Mouse (Mus musculus) olfactory bulb, adult 2 months (tissue): Measurements from ENCODE around the gene Syncrip. TPM values are rescaled to one million over a fixed set of nuclear protein-coding genes. Genes with fewer than 3 reads are reported as not detected.
A peak's percentile ranks its signal among the peaks of the same experiment; 100 is the strongest.
"Not testable (repeated sequence)": the region's sequence is repeated elsewhere in the genome, so short reads cannot be mapped to it uniquely, and the experiment has no call there.

Source experiments
- H3K27ac ChIP-seq: fragments of 200-500 bp; 2 replicates; pipeline ENCODE4 v1.5.1; 2012; ENCODE audit warnings: low read depth, low read length; ENCODE audit not compliant: insufficient read depth
- H3K4me1 ChIP-seq: fragments of 200-500 bp; 2 replicates; pipeline ENCODE4 v1.6.1; 2012; ENCODE audit warnings: low read length; ENCODE audit not compliant: control insufficient read depth, insufficient read depth
- H3K4me3 ChIP-seq: fragments of 200-500 bp; 2 replicates; pipeline ENCODE4 v1.5.1; 2012; ENCODE audit warnings: mild to moderate bottlenecking, low read depth, low read length, moderate library complexity; ENCODE audit not compliant: insufficient read depth
- CTCF ChIP-seq: fragments of 200-500 bp; IDR thresholded peaks from 2 replicates; pipeline ENCODE4 v1.5.1; 2012; ENCODE audit warnings: low read depth, mild to moderate bottlenecking, low read length, moderate library complexity; ENCODE audit not compliant: insufficient read depth
- POLR2A ChIP-seq: fragments of 200-500 bp; IDR thresholded peaks from 2 replicates; pipeline ENCODE4 v1.6.1; 2012; ENCODE audit warnings: mild to moderate bottlenecking, low read depth, low read length, moderate library complexity; ENCODE audit not compliant: insufficient read depth
- WGBS: fragments of 180-500 bp; shearing (Covaris S2); methylation state at CpG from one replicate; pipeline ENCODE4 v1.1.7; 2018; 5-methylcytosine and 5-hydroxymethylcytosine counted together
- polyA plus RNA-seq: library from polyadenylated mRNA; stranded (reverse); fragments of >200 nt; gene quantifications from 2 replicates; pipeline ENCODE4 v1.2.4, GENCODE M21; 2012; ENCODE audit warnings: low replicate concordance; ENCODE audit not compliant: missing spikeins, insufficient read depth, insufficient read length

Syncrip gene
- 280 TPM in 1 of 2 replicates, not detected in the other for polyA plus RNA-seq

DNA sequence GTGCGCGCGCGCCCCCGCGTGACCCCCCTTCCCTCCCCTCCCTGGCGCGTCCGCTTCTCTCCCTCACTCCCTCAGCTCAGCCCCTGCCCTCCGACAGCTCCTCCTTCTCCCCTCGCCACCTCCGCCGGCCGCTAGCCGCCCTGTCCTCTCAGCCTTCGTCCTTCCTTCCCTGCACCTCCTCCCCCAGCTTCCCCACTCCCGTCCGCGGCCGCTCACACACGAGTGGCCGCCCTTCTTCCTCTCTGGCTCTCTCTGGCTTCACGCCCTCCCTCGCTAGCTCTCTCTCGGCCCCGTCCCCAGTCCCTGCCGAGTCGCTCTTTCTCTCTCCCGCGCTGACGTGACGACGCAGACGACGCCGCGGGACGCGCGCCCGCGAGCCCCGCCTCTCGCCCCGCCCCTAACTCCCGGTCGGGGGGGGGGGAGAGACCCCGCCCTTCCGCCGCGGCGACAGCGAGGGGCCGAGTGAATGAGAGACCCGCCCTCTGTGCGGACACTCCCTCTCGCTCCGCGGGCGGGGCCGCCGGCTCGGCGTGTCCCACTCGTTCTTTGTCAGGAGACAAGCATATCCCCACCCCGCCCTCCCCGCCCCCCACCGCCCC lies at the start of gene Syncrip:
Syncrip (minus strand) TSS at position 345 of the 599 bp plus-strand sequence.
- H3K27ac ChIP-seq, result peak within 1 kb of the TSS; percentile 97
- TF ChIP-seq POLR2A, result peak; percentile 77; the same call in 1 of the 2 replicates
- H3K4me1 ChIP-seq, result not testable (repeated sequence)
- WGBS, result under 1% methylated on average over 53 of the region's 68 CpGs
- peak within 1 kb of the TSS; percentile 81 for H3K4me3 ChIP-seq

DNA sequence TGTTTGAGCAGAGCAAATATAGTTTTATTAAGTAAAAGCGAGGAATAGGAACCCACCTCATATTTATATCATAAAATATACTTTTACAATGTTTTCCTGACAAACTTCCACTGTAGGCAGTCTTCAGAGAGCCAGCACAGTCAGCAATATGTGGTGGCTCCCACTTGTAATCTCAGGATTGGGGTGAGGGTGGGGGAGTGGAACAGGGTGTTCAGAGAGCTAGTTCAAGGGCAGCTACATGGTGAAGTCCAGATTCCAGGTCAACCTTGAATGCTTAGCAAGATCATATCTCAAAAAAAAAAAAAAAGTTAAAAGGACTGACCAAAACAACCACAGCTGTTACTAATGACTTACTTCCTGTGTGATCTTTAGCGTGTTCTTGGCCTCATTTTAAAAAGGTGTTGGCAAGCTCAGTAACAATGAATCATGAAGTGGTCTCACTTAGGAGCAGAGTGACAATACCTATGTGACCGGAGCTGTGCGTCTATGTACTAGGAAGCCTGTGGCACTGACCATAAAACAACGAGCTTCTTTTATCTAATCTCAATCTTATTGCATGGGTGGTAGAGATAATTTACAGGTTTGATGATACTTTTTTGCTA lies 47.7 kb upstream of the Syncrip start:
- WGBS, result 84% methylated on average over 5 of the region's 5 CpGs
- Histone ChIP-seq H3K27ac (no peak overlapping the region), H3K4me3 (no peak overlapping the region), H3K4me1 (no peaks in the 10 kb centered on the region)
- TF ChIP-seq POLR2A (no peak), CTCF (no peak)

DNA sequence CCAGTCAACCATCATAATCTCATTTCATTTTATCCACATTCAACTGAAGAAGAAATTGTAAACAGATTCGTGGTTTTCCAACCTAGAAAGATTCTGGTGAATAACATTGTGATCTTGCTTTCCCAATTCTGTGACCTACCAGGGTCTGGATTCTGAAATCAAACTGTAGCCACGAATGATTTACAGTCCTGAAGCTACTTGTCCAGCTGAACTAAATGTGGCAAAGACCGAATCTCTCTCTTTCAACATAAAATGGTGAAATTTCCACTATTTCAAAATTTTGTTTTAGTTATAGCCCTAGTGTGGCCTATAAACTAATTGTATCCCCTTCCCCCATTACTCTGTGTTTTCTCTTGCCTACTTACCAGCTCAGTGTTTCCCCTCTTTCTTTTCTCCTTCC lies 47.2 kb upstream of the Syncrip start:
- TF ChIP-seq CTCF (no peak), POLR2A (no peak)
- no peaks in the 10 kb centered on the region for H3K4me1 ChIP-seq
- H3K27ac ChIP-seq, result no peak overlapping the region
- no peak overlapping the region for H3K4me3 ChIP-seq
- 84% methylated on average over 3 of the region's 3 CpGs for WGBS

DNA sequence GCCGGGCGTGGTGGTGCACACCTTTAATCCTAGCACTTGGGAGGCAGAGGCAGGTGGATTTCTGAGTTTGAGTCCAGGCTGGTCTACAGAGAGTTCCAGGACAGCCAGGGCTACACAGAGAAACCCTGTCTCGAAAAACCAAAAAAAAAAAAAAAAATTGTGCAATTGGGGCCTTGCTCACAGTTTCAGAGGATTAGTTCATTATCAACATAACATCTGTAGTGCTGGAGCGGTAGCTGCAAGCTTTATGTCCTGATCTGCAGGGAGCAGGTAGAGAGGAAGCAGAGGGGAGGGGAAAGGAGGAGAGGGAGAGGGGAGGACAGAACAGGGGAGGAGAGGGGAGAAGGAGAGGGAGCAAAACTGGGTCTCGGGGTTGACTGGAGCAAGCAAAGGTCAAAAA lies 46.4 kb upstream of the Syncrip start:
- no peaks in the 10 kb centered on the region for H3K4me1 ChIP-seq
- 85% methylated on average over 5 of the region's 5 CpGs for WGBS
- TF ChIP-seq POLR2A, result no peak
- TF ChIP-seq CTCF, result no peak
- H3K27ac ChIP-seq, result no peak overlapping the region
- no peak overlapping the region for H3K4me3 ChIP-seq

DNA sequence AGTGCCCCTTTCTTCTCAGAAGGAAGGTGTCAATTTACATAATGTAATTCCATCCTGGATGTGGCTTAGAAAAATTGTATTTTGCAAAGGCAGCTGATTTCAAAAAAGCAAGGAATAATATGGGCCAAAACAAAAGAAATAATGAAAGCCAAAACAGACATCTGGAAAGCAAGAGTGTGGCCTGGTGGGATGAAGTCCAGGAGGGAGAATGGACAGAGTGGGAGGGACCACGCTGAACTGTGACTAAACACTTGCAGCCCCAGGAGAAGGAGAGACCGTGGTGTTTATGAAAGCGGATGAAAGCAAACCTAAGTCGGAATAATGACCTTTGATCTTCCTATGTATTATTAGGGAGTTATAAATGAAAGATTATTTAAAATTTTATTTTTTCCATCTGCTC lies 45.6 kb upstream of the Syncrip start:
- 87% methylated on average over 4 of the region's 4 CpGs for WGBS
- Histone ChIP-seq H3K27ac (no peak overlapping the region), H3K4me1 (peaks cover 3% of the 10 kb centered on the region; the same call in 1 of the 2 replicates), H3K4me3 (no peak overlapping the region)
- TF ChIP-seq CTCF, result no peak
- TF ChIP-seq POLR2A, result no peak

DNA sequence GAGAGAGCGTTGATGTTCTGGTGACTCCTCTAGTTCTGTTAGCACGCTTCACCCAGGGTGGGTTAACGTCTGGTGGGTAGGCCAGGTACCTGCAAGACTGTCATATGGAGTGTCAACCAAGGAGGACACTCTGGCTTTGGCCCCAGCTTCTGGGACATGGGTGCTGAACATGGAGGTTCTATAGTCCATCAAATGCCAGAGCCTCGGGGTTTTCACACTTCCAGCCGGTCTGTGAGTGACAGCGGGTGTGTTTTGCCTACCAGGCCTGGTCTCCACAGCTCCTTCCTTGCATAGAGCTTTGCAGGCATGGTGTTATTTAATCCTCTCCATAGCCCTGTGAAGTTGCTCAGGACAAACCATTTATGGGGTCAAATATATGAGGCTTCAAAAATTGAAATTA lies 43.0 kb upstream of the Syncrip start:
- no peak for TF ChIP-seq CTCF
- no peak for TF ChIP-seq POLR2A
- no peak overlapping the region for H3K27ac ChIP-seq
- WGBS, result 95% methylated on average over 6 of the region's 6 CpGs
- no peak overlapping the region for H3K4me3 ChIP-seq
- H3K4me1 ChIP-seq, result peaks cover 3% of the 10 kb centered on the region; the same call in 1 of the 2 replicates

DNA sequence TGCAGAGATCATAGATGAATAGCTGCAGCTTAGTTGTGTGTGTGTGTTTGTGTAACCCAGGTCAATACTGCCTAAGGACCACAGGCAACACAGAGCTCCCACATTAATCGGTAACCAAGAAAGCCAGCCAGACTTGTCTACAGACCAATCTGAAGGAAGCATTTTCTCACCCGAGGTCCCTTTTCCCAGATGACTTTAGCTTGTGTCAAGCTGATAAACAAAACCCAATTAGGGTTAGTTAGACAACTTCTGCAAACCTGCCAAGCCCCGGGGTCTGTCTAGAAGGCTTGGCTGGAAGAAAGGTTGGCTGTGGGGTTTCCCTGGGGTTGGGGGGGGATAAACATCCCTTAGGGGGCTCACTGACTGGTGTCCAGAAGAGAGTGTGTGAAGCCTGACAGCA lies 42.4 kb upstream of the Syncrip start:
- H3K4me1 ChIP-seq, result peaks cover 3% of the 10 kb centered on the region; the same call in 1 of the 2 replicates
- WGBS, result 69% methylated on average over 3 of the region's 3 CpGs
- TF ChIP-seq POLR2A, result no peak
- TF ChIP-seq CTCF, result no peak
- H3K4me3 ChIP-seq, result no peak overlapping the region
- H3K27ac ChIP-seq, result no peak overlapping the region

DNA sequence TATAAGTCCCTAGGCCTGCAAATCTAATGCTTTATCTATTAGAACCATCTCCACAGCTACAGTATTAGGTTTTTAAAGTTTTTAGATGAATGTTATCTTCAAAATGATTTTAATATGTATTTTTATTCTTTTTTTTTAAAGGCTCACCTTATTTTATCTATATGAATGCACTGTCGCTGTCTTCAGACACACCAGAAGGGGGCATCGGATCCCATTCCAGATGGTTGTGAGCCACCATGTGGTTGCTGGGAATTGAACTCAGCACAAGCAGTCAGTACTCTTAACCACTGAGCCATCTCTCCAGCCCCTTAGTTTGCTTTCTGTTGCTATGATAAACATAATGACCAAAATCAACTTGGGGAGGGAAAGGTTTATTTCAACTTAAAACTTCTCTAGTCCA lies 42.0 kb upstream of the Syncrip start:
- no peak for TF ChIP-seq CTCF
- TF ChIP-seq POLR2A, result no peak
- 96% methylated on average over 2 of the region's 2 CpGs for WGBS
- no peak overlapping the region for H3K27ac ChIP-seq

DNA sequence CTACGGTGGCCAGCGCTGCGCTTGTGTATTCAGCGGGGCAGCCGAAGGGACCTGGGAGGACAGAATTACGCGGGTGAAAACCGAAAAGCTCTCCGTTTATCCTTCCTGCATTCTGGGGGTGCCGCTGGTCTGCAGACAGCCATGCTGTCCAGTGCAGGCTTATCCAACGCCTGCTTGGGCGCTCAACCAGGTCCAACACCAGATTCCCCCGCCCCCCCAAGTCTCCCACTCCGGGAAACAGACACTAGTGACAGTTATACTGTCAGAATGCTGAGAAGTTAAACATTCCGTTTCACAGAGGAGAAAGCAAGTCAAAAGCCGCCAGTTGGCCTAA lies 40.9 kb upstream of the Syncrip start:
- 4% methylated on average over 16 of the region's 16 CpGs for WGBS
- TF ChIP-seq POLR2A (no peak), CTCF (no peak)
- Histone ChIP-seq H3K4me3 (peak overlapping the region; percentile 55), H3K27ac (no peak overlapping the region), H3K4me1 (peaks cover 3% of the 10 kb centered on the region; the same call in 1 of the 2 replicates)

More for the DNA sequence above, 42.0 kb upstream of the Syncrip start:
- Histone ChIP-seq H3K4me3 (no peak overlapping the region), H3K4me1 (peaks cover 3% of the 10 kb centered on the region; the same call in 1 of the 2 replicates)

DNA sequence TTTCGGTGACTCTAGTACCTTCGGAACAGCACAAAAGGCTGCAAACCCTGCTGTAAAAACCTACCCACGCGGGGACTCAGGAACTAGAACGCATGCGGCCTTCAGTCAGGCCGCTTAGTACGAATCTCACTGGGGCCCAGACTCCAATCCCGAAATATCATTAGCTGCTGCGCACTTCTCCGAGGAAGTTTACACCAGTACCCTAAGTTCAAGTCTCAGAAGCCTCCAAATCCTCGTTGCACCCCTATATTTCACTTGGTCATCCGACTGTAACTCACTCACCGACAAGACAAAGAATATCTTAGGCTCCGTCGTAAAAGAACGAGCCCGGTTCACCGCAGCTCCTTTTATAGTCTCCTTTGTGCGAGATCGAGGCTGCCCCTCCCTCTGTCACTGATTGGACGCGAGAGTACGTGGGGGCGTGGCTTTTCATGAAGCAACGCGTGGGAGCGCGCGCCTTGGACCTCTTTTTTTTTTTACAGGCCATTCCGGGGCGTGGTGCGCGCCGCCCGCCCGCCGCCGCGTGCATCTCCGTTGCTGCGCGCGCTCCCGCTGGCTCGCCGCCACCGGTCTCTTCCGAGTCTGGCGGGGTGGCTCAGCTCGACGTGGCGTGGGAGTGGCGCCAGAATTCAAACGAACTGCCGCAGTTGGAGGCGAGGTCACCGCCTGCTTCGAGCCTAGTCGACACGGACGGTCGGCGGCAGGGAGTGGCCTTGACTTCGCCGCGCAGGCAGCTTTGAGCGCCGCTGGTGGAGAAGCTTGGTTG lies 40.4 kb upstream of the Syncrip start:
- under 1% methylated on average over 69 of the region's 69 CpGs for WGBS
- peak overlapping the region; percentile 80 for H3K27ac ChIP-seq

More for the DNA sequence above, 40.4 kb upstream of the Syncrip start:
- peaks cover 3% of the 10 kb centered on the region; the same call in 1 of the 2 replicates for H3K4me1 ChIP-seq
- peak; percentile 97 for TF ChIP-seq POLR2A
- no peak for TF ChIP-seq CTCF
- peak overlapping the region; percentile 55 for H3K4me3 ChIP-seq
